Mouse (Mus musculus) heart, adult 2 months (tissue): ENCODE measurements at regions not wholly inside any gene's neighbourhood (a gene's known extent, or its start where the extent isn't known, plus 50 kb on each side); places are given as distances from the start of the nearest gene placed in this dataset.

Experiments
- CTCF ChIP-seq: fragments of 200-600 bp; IDR thresholded peaks from 2 replicates; pipeline ENCODE4 v1.8.1; 2022; ENCODE audit warnings: antibody characterized with exemption, mild to moderate bottlenecking, moderate library complexity
- EP300 ChIP-seq: fragments of 200-500 bp; IDR thresholded peaks from 2 replicates; pipeline ENCODE4 v1.6.1; 2011; ENCODE audit warnings: low read depth, low read length, control low read depth; ENCODE audit not compliant: insufficient read depth
- POLR2A ChIP-seq: fragments of 200-500 bp; IDR thresholded peaks from 2 replicates; pipeline ENCODE4 v1.6.1; 2011; ENCODE audit warnings: mild to moderate bottlenecking, low read depth, low read length, control low read depth; ENCODE audit not compliant: insufficient read depth

DNA sequence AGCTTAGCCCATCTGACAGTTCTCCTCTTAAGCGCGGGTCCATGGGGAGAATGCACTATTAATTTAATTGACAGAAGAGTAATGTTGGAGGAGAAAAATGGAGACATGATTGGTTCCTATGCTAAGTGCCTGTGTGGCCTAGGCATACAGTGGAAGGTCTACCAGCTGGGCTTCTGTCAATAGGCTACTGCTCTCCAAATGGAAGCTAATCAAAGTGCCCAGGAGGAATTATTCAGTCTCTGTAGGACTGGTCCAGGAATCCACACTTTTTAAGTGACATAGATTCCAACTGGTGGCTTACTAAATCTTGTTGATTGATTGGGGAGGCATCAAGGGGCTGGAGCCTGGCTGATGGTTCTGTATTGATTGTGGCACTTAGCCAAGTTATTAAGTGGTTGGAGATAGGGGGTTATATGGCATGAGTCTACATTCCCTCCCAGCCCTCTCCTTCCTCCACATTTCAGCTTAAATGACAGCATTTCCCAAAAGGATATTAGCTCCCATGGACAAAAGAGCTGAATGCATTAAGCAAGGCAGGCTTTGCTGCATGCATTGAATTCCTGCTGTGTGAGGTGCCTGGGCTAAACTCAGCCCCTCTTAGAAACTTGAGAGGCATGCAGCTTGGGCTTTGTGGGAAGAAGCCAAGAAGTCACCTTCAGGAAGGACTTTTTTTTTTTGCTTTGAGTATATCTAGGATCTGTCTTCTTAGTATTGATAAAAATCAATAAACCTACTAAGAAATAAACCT, 75.0 kb upstream of the Pirt start:
- TF ChIP-seq POLR2A (no peak), EP300 (no peak), CTCF (no peak)
